Mouse (Mus musculus) hindbrain, embryonic 11.5 days (tissue): ENCODE measurements around the gene Rdh16. TPM values are rescaled to one million over a fixed set of nuclear protein-coding genes. Genes with fewer than 3 reads are reported as not detected.
A peak's percentile ranks its signal among the peaks of the same experiment; 100 is the strongest.
"Not testable (repeated sequence)": the region's sequence is repeated elsewhere in the genome, so short reads cannot be mapped to it uniquely, and the experiment has no call there.

Experiments used
- ATAC-seq: fragments of 200-750 bp; cut with Nextera tagmentation; 2 replicates; pipeline ENCODE4 v1.8.0; 2017; ENCODE audit warnings: mild to moderate bottlenecking, moderate TSS enrichment, moderate library complexity; ENCODE audit not compliant: low FRiP score
- DNase-seq: peaks from one replicate; pipeline ENCODE4 v3.0.0-alpha.2; 2015; ENCODE audit warnings: low spot score
- H3K27ac ChIP-seq: fragments of 300-500 bp; sonication (generic); 2 replicates; pipeline ENCODE4 v1.5.1; 2014; ENCODE audit warnings: mild to moderate bottlenecking, low read depth, low read length
- H3K27me3 ChIP-seq: fragments of 300-500 bp; sonication (generic); 2 replicates; pipeline ENCODE4 v1.6.1; 2014; ENCODE audit warnings: mild to moderate bottlenecking, low read length, moderate library complexity, mixed read lengths; ENCODE audit not compliant: control insufficient read depth, insufficient read depth
- H3K36me3 ChIP-seq: fragments of 300-500 bp; sonication (generic); 2 replicates; pipeline ENCODE4 v1.6.1; 2014; ENCODE audit warnings: mild to moderate bottlenecking, low read length, moderate library complexity, mixed read lengths; ENCODE audit not compliant: control insufficient read depth, insufficient read depth
- H3K4me1 ChIP-seq: fragments of 300-500 bp; sonication (generic); replicated peaks from 2 replicates; pipeline ENCODE4 v1.6.1; 2014; ENCODE audit warnings: low read length, mixed read lengths; ENCODE audit not compliant: control insufficient read depth, insufficient read depth
- H3K4me2 ChIP-seq: fragments of 300-500 bp; sonication (generic); replicated peaks from 2 replicates; pipeline ENCODE4 v1.6.1; 2014; ENCODE audit warnings: mild to moderate bottlenecking, low read depth, low read length
- H3K4me3 ChIP-seq: fragments of 300-500 bp; sonication (generic); 2 replicates; pipeline ENCODE4 v1.5.1; 2014; ENCODE audit warnings: low read depth, low read length
- H3K9ac ChIP-seq: fragments of 300-500 bp; sonication (generic); 2 replicates; pipeline ENCODE4 v1.6.1; 2014; ENCODE audit warnings: low read depth, low read length
- H3K9me3 ChIP-seq: fragments of 300-500 bp; sonication (generic); 2 replicates; pipeline ENCODE4 v1.6.1; 2016; ENCODE audit warnings: low read length; ENCODE audit not compliant: control insufficient read depth
- WGBS: fragments of 180-500 bp; shearing (Covaris S2); extraction: QIAGEN DNeasy Blood & Tissue Kit; methylation state at CpG from one replicate; pipeline ENCODE4 v1.1.7; 2014; 5-methylcytosine and 5-hydroxymethylcytosine counted together
- polyA plus RNA-seq: library from polyadenylated mRNA; unstranded; fragments of >200 nt; fragmentation: Nextera tagmentation; extraction: Ambion mirVana; gene quantifications from 2 replicates; pipeline ENCODE4 v1.2.1, GENCODE M21; 2014

The Rdh16 gene
- polyA plus RNA-seq, 1 experiment from 2014 or later = not detected

DNA sequence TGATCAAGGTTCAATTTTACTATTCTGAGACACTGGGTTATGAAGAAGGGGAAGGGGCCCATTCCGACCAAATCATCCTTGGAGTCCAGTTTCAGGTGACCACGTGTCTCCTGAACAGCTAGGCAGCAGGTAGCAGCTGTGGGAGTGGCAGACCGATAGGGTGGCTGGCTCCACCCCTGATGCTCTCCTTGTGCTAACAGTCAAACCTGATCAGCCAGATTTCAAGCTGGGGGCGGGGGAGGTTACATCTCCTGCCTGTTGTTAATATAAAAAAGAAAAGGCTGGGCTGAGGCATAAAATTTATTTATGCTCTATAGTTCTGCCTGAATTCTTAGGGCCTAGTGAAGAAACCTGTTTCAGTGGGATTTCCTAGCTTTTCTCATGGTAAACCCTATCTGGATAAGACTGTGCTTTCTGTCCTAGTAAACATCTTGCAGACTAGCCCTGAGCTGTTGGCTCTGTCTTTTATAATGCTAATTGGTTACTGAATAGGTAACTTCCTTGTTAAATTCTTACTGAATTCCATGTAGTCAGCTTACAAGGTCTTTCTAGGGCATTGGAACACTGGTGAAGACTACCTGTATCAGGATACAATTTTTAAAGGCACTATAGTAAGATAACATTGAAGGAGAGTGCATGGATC lies 16.4 kb downstream of the Rdh16 start:
- not testable (repeated sequence) for H3K27me3 ChIP-seq, H3K27ac ChIP-seq, ATAC-seq, DNase-seq, H3K4me3 ChIP-seq, H3K4me2 ChIP-seq, H3K36me3 ChIP-seq, H3K4me1 ChIP-seq, H3K9me3 ChIP-seq, H3K9ac ChIP-seq
- 88% methylated on average over 4 of the region's 4 CpGs for whole genome bisulfite sequencing

GRCm38 (mm10) chr10:127821806-127822205 lies 20.9 kb downstream of the Rdh16 start:
- not testable (repeated sequence) for H3K36me3 ChIP-seq, H3K4me3 ChIP-seq, H3K27ac ChIP-seq, ATAC-seq, H3K9ac ChIP-seq, H3K4me2 ChIP-seq, H3K9me3 ChIP-seq, DNase-seq, H3K27me3 ChIP-seq, H3K4me1 ChIP-seq
- 93% methylated on average over 2 of the region's 2 CpGs for WGBS

- no peaks in the 10 kb centered on the region for H3K36me3 ChIP-seq
- H3K4me2 ChIP-seq = no peak overlapping the region
- no peaks in the 10 kb centered on the region for H3K27me3 ChIP-seq
- WGBS = 80% methylated on average over 6 of the region's 6 CpGs
- DNase-seq = peak; percentile 20
- H3K27ac ChIP-seq = no peak overlapping the region
- no peaks in the 10 kb centered on the region for H3K4me1 ChIP-seq
- ATAC-seq = no peak
- no peak overlapping the region for H3K4me3 ChIP-seq
- no peak overlapping the region for H3K9ac ChIP-seq
- H3K9me3 ChIP-seq = peaks cover 3% of the 10 kb centered on the region; the same call in 1 of the 2 replicates
These were observed 24.4 kb downstream of the Rdh16 start for GRCm38 (mm10) chr10:127825386-127825785.

GRCm38 (mm10) chr10:127829121-127829520 lies 28.2 kb downstream of the Rdh16 start:
- no peaks in the 10 kb centered on the region for H3K27me3 ChIP-seq
- ATAC-seq = no peak
- WGBS = 66% methylated on average over 3 of the region's 3 CpGs

GRCm38 (mm10) chr10:127834186-127834585 lies 33.2 kb downstream of the Rdh16 start:
- not testable (repeated sequence) for H3K27me3 ChIP-seq, ATAC-seq, H3K9me3 ChIP-seq, H3K4me1 ChIP-seq, DNase-seq, H3K4me2 ChIP-seq, H3K9ac ChIP-seq, H3K36me3 ChIP-seq, H3K4me3 ChIP-seq, H3K27ac ChIP-seq
- WGBS = 94% methylated on average over 1 of the region's 1 CpGs

More at GRCm38 (mm10) chr10:127829121-127829520, 28.2 kb downstream of the Rdh16 start:
- H3K9me3 ChIP-seq = no peaks in the 10 kb centered on the region
- no peak overlapping the region for H3K27ac ChIP-seq
- no peaks in the 10 kb centered on the region for H3K4me1 ChIP-seq
- no peak overlapping the region for H3K4me2 ChIP-seq
- H3K9ac ChIP-seq = no peak overlapping the region
- no peak for DNase-seq
- no peaks in the 10 kb centered on the region for H3K36me3 ChIP-seq
- no peak overlapping the region for H3K4me3 ChIP-seq

DNA sequence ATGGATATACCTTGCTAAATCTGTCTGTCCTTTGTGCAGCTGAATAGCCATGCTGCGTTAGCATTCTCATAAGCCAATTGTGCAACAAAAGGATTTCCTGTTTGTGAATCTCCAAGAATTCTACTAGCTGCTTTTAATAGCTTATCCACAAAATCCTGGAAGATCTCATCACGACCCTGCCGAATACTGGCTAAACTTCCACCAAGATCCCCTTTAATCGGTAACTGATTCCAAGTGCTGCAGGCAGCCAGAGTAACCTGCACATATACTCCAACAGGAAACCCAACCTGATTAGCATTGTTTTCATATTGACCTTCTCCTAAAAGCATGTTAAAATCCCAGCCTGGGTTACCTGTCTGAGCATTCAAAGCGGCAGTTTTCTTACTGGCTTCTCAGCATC lies 34.3 kb downstream of the Rdh16 start:
- Histone ChIP-seq H3K27ac (no peak overlapping the region), H3K4me2 (no peak overlapping the region), H3K4me3 (no peak overlapping the region), H3K9ac (no peak overlapping the region), H3K27me3 (no peaks in the 10 kb centered on the region), H3K36me3 (no peaks in the 10 kb centered on the region), H3K4me1 (no peaks in the 10 kb centered on the region), H3K9me3 (no peaks in the 10 kb centered on the region)
- DNase-seq (no peak), ATAC-seq (no peak)
- 88% methylated on average over 5 of the region's 5 CpGs for WGBS

DNA sequence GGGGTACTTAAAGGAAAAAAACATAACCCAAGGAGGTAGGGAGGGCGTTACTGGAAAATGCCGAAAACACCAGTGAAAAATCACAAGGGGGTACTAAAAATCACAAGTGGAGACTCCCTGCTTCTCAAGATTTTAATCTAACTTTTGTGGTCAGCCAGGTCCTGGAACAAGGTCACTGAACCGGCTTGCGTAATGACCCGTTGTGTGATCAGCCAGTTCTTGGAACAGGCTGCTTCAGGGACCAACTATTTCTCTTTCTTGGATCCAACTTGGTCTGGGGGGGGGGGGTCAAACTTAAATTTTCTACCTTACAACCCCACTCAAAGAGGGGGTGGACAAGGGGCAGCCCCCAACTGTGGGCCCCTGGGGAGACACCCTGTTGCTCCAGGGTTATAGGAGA lies 36.8 kb downstream of the Rdh16 start:
- H3K9me3 ChIP-seq, H3K27me3 ChIP-seq, H3K4me2 ChIP-seq, H3K4me1 ChIP-seq, H3K27ac ChIP-seq, H3K36me3 ChIP-seq, H3K9ac ChIP-seq, H3K4me3 ChIP-seq, DNase-seq, ATAC-seq: not testable (repeated sequence)
- WGBS = 98% methylated on average over 5 of the region's 5 CpGs

DNA sequence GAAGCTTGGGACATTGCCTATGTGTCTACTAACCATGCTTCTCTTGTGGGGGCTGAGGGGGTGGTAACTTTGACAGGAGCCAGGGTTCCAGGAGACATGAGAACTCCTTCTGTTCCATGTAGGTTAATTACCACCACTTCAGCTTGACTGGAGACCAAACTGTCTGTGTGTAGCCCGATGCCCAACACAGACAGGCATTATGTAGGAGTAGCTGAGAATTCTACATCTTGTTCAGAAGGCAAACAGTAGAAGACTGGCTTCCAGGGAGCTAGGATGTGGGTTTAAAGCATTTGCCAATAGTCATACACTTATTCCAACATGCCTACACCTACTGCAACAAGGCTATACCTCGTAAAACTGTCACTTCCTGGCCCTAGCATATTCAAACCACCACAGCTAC lies 37.6 kb downstream of the Rdh16 start:
- Histone ChIP-seq H3K36me3 (no peaks in the 10 kb centered on the region), H3K4me1 (no peaks in the 10 kb centered on the region), H3K9ac (no peak overlapping the region), H3K9me3 (no peaks in the 10 kb centered on the region), H3K4me3 (no peak overlapping the region), H3K27ac (no peak overlapping the region), H3K4me2 (no peak overlapping the region), H3K27me3 (no peaks in the 10 kb centered on the region)
- DNase-seq = no peak
- WGBS = 84% methylated on average over 2 of the region's 2 CpGs
- ATAC-seq = no peak

DNA sequence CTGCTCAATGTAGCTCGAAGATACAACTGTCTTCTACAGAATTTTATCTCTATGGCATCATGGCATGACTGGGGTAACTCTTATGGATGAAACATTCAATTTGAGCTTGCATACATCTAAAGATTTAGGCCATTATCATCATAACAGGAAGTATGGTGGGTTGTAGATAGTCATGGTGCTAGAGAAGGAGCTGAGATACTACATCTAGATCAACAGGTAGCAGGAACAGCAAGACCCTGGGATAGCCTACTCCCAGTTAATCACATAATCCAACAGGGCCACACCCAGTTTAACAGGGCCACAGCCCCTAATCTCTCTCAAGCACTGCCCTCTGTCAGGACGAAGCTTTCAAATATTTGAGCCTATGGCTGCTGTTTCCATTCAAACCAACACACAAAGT lies 39.8 kb downstream of the Rdh16 start:
- Histone ChIP-seq H3K9ac (no peak overlapping the region), H3K4me3 (no peak overlapping the region), H3K27ac (no peak overlapping the region), H3K36me3 (no peaks in the 10 kb centered on the region), H3K27me3 (no peaks in the 10 kb centered on the region), H3K9me3 (no peaks in the 10 kb centered on the region), H3K4me2 (no peak overlapping the region), H3K4me1 (no peaks in the 10 kb centered on the region)
- DNase-seq (no peak), ATAC-seq (no peak)
- WGBS = 73% methylated on average over 2 of the region's 2 CpGs
